Mouse (Mus musculus) left cerebral cortex, adult 8-10 months (tissue): ENCODE data around the gene Mfsd4b1. TPM values are rescaled to one million over a fixed set of nuclear protein-coding genes. Genes with fewer than 3 reads are reported as not detected.
A peak's percentile ranks its signal among the peaks of the same experiment; 100 is the strongest.

ENCODE experiments used
- DNase-seq, 2 experiments: peaks; one replicate each; pipeline ENCODE4 v3.0.0; 2022; ENCODE audit warnings: low spot score in 2 of 2
- total RNA-seq, 4 experiments: library from RNA; stranded (reverse); gene quantifications; 2 replicates each; pipeline ENCODE4 v1.2.4; 2022

The Mfsd4b1 gene
- total RNA-seq = 1 to 10 TPM in 1 of 4 experiments, under 1 TPM in 3; 0.53 to 1.3 (median 0.79) TPM

DNA sequence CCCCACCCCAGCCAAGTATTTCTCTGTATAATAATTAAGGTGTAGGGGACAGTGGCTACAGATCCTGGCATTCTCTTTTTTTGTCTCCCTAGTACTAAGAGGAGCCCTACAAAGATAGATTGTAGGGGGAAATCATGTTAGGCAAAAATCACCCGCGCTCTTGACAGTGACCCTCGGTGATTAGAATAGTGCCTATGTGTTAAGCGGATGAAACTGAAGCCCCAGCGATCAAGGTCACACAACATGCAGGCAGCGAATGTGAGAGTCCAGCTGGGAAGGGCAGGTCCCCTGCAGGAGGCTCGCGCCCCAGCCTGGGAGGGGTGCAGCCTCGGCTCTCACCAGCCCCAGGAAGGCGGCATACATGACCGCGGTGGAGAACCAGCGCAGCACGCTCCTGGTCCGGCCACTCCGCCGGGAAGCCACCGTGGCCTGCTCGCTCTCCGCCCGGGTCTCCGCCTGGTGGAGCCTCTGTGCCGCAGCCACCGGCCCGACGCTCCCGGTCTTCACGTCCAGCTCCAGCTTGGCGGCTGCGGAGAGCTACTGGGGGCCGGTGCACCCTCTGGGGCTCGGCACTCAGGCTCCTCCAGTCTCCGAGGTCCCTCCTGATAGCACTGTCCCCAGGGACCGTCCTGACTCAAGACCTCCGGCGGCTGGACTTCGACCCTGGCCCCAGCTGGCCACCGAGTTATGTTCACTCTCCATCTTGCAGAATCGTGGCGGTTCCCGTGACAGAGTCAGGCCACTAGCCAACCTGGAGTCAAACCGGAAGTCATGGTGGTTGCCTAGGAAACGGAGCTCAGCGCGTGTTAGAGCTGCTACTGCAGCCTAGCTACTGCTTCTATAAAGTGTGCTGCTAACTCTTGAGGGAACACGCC is at the start of gene Mfsd4b1:
Mfsd4b1 (minus strand) TSS at position 715 of the 875 bp plus-strand sequence.
- peak; percentile 75 to 91 for DNase-seq

DNA sequence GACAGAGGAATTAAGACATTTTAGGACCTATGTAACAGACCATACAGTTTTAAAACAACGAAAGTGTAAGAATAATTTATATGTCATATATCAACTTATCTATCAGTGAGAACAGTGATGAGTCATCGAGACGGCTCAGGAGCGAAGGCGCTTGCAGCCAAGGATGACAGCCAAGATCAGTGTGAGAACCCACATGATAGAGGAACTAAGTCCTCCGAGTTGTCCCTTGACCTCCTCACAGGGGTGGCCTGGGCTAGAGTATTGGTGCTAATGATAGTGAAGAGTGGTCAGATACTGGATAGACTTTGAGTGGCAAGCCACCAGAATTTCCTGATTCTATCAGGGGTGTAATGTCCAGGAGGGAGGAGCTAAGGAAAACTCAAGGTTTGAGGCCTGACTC is 48.5 kb upstream of the Mfsd4b1 start:
- DNase-seq = no peak

DNA sequence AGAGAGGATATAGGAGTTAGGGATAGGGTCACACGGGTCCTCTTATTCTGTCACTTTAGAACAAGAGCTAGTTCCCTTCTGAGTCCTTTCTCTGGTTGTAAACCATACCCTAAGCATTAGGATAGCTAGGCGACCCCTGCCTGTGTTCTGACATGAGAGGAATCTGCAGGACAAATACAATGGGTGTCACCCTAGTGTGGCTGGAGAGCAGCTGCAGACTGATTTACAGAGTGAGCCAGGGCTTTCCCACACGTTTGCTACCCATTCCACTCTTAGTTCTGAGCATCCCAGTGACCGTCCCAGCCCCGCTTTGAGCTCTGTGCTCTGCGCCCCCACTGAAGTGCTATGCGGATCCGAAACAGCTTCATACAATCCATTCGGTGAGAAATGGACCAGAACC is 45.6 kb upstream of the Mfsd4b1 start:
- DNase-seq = no peak

DNA sequence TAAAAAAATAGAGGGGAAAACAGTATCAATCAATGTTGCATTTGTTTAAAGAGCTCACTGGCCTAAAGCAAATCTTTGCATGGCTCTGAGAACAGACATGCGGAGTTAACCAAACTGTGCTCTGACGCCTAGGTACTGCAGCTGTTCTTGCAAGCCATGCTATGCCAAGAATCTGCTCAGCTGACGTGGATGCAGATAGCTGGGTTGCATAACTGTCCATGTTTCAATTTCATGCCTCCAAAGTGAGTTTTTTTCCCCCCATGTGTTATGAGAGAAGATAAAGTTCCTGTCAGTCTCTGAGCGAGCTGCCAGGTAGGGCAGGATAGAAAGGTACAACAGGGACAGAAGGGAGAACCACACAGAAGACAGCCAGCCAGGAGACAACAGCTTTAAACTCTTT is 44.2 kb upstream of the Mfsd4b1 start:
- peak in 1 of 2 experiments; percentile 36 for DNase-seq

DNA sequence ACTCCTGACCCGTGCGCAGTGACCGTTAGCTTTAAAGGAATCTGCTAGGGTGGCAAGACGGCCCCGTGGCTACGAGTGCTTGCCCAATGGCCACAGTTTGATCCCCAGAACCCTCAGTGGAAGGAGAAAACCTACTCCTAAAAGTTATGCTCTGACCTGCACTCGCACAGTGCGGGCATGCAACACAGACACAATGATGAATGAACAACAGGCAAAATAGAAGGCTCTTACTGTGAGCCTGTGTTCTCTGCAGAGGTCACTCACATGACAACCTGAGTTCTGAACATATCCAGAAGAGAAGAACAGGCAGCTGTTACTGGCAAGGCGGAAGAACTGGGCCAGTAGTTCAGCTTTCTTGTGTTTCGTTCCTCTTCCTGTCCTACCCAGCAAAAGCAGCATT is 43.5 kb upstream of the Mfsd4b1 start:
- DNase-seq = no peak

DNA sequence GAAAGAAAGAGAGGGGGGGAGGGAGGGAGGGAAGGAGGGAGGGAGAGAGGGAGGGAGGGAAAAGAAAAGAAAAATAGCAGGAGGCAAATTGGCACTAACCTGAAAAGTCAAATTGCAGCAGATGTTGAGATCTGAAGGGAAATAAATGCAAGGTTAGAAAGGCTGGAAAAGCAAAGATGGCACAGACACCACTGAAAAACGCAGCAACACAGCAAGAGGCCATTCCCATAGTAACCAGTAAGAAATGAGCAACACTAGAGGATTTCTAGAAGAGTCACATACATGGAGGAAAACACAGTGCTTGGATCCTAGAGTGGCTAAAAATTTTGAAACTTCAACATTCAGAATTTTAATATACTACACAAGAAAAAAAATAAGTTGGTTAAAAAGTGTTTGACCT is 42.5 kb upstream of the Mfsd4b1 start:
- no peak for DNase-seq

DNA sequence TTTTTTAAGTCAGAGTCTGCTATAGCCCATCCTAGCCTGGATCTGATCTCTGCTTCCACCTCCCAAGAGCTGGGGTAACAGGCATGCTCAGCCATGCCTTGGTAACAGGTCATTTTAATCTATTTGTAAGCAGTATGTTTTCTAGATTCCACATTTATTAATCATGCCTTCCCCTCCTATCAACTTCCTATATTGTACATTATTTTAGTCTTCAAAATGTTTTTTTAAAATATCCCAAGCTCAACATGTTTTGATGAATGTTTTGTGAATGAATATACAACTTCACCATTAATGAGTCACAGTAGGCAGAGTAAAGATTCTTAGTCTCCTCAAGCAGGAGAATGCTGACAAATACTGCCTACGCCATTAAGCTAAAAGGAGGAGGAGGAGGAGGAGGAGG is 42.0 kb upstream of the Mfsd4b1 start:
- DNase-seq = no peak

DNA sequence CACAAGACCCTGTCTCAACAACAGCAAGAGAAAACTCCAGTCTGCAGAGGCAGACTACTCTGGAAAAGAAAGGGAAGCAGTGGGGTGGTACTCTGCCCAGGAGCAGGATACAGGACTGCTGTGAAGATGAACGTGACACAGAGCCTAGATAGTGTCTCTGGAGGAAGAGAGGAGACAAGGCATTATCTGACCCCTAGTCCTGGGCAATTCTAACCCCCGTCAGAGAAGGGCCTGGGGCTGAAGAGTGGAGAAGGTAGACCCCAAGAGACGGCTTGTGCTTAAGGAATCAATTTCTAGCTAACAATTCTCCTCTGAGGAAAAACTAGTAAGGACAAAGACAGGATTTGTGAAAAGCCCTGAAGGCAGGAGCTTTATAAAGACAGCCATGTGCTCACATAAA is 40.3 kb upstream of the Mfsd4b1 start:
- DNase-seq = no peak

DNA sequence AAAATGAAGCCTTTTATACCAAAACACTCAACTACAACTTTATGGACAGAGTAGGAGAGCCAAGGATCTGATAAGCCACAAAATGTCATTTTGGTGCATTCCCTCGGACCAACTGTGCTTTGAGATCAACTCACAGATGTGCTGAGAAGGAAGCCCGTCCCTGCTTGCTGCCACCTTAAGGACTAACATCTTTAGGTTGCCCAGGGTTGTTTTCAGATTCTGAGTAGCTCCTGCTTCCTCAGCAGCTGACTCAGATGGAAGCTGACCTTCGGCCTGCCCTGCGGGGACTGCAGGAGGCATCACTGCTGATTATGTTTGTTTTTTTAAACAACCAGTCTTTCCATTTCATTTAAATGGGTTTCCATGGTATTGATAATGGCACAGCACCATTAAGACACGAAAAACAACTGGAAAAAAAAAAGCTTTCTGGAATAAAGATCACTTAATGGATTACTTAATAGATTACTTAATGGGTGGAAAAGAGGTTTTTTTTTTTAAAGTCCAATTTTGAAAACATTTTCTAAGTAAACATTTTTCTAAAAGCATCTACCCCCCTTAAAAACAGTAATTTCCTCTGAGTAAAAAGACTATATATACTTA is 38.3 kb upstream of the Mfsd4b1 start:
- no peak for DNase-seq

DNA sequence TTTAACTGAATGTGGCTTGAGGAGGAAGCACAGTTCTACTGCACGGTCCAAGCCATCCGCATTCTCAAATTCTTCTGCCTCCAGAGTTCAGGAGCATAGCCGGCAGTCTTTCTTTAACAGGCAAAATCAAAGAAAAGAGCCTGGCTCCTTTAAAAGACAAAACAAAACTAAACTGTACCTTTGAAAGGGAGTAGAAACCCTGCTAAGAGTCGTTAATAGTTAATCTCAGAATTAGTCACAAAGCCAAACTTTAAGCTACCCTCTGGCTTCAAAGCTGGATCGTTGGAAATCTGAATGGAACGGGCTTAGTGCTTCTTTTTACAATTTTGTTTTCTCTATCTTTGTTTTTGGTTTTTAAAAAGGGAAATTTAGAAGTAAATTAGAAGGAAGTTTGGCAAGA is 37.7 kb upstream of the Mfsd4b1 start:
- DNase-seq = no peak

DNA sequence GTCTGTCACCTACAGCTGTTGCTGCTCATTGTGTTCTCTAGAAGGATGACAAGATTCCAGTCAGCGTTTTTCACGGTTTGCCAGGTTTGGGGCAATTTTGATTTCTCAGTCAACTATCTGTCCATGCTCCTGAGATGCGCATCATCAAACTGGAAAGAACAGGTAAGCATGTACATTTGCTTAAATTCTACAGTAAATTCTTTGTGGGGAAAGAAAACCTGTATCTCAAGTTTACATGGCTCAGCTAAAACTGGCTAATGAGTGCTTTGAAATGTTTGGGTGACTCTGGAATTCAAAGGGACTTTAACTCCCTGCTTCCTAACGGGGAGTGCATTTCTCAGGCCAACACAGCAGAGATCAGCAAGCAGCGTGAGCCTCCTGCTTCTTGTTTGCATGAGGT is 36.9 kb upstream of the Mfsd4b1 start:
- no peak for DNase-seq

DNA sequence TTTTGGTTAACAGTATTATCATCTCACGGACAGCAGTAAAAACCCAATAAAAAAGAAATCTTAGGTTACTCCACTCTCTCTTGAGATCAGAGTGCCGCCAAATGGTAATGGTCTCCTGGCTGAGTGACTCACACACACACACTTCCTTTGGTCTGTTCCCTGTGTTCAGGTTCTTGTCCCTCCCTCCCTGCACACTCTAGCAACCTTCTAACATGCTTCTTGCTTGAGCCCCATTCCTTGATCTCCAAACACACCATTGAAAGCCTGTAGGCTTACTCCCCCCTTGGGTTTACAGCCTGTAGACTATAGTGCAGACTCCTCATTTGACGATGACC is 33.7 kb upstream of the Mfsd4b1 start:
- no peak for DNase-seq

DNA sequence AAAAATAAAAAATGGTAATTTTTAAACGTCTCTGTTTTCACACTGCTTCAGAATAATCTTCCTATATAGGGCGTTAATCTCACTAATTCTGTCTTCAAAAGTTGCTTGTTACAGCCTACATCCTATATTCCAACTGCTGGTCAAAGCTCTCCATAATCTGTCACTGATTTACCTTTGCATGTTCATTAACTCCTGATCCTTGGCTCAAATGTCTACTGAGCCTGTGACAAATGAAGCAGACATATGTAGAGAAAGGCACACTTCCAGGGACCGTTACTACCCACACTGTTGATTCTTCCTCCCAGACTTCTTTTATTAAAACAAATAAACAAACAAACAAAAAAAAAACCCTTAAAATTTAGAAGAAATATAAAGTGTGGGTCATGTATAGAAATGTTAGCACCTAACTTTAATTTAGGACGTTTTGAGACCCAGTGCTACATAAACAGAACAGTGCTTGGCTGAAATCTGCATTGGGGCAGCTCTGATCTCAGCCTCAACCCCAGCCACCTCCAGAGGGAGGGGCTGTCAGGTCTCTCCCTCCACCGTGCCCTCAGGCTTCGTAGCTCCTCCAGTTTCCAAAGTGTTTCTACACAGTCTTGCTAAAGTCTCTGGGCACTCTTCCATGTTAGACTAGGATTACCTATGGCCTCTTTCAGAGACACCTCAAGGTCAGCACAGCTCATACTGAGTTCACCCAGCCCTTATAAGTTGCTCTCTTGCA is 33.2 kb upstream of the Mfsd4b1 start:
- DNase-seq = no peak

DNA sequence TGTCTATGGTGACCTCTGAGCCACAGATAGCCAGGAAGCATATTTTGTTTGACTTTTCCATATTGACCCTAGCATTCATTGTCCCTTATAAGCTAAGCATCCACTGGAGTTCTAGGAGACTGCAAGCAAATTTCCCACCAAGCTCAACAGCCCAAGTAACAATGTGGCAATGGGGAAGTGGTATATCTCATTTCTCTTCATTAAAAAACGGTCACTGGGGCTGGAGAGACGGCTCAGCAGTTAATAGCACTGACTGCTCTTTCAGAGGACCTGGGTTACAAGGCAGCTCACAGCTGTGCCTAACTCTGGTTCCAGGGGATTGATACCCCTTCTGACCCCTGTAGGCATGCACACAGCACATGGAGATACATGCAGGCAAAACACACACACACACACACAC is 32.5 kb upstream of the Mfsd4b1 start:
- no peak for DNase-seq

DNA sequence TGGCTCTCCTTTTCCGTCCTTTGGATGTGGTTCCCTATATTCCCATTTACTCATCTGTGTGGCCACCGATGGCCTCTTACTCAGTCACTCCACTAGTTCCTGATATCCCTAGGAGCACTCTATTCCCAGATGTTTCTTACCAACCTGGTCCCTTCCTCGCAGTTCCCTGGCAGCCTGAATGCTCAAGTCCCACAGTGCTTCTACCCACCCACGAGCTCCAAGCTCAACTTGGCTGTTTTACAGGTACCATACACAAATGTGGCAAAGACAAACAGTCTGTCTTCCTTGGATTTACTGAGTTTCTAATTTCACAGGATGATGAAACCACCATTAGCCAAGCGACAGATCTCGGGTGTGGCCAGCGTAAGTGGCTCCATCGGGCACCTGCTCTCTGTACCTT is 29.4 kb upstream of the Mfsd4b1 start:
- peak in 1 of 2 experiments; percentile 39 for DNase-seq

DNA sequence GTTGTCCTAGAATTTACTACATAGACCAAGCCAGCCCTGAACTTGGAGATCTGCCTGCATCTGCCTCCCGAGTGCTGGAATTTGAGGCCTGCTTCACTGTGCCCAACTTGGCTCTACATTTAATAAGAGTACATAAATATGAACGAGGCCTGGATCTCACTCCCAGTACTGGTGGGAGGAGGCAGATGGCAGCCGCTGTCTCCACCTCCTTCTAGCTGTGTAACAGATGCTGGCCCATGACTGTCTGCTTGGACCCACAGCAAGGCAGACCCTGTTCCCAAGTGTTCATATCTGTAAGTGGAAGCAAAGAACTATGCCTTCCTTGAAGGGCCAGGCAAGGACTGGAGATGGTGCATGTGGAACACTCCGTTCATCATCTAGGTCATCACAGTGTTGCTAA is 28.8 kb upstream of the Mfsd4b1 start:
- peak in 1 of 2 experiments; percentile 67 for DNase-seq

DNA sequence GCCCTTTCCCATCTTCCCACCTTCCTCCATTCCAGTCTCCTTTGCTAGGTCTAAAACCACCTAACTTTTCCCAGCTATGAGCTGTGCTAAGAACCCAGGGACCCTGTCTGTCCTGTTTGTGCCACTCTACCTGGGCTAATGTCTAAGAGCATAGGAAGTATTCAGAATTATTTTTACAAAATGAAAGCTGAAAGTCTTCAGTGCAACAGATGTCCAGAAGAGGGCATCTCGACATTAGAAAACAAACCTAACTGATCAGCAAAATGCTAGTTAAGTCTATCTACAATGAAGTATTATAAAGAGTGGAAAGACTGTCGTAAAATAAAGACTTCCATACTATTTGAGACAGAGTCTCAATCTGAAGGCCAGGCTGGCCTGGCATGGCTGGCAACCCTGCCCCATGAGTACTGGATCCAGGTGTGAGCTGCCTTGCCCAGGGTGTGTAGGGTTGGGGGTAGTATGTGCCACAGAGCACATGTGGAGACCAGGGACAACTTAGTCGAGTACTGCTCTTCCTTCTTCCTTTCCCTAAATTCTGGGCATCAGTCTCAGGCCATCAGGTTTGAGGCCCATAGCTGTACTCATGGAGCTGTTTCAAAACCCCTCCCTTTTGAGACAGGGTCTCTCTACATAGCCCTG is 28.3 kb upstream of the Mfsd4b1 start:
- DNase-seq = no peak

DNA sequence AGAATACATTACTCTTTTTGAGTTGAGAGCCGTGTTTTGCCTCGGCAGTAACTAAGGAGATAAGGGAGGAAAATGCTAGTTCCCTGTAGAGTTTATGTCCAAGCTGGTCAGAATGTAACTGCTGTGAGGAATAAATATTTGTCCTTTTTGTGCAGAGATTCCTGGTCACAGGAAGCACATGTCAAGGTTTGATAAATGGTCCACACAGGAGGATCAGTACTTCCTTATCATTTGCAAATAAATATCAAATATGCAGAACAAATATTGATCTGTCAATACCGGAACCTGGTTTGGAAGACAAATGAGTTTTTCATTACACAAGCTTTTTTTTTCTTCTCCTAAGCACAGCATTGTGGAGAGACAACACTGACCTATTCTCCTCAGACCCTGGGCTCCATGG is 26.9 kb upstream of the Mfsd4b1 start:
- DNase-seq = no peak

DNA sequence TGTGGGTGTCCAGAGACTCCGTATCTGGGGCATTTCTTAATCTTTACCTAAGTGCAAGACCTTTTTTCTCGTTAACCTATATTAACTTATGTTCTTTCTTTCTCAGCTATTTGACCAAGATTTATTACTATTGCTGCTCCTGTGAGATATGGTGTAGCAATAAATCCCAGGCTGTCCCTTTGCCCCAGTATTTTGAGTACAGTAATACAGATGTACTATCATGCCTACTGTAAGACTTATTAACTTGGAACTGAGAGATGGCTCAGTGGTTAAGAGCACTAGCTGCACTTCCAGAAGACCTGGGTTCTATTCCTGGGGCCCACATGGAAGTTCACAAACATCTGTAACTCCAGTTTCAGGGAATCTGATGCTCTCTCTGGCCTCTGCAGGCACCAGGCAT is 25.7 kb upstream of the Mfsd4b1 start:
- no peak for DNase-seq

DNA sequence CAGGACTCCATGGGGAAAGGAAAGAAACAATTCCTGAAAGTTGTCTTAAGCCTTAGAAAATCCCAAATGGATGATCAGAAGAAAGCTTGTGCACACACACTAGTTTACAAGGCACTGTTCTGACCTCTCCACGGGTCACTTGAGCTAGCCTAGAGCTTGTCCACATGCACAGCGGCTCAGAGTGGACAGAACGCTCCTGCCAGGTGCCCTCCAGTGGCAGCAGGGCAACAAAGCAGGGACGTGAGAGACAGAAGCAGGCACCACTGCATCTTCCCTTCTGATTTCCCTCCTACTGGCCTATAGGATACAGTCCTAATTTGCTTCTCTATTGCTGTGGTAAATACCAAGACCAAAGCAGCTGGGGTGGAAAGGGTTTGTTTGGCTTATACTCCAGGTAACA is 16.3 kb upstream of the Mfsd4b1 start:
- no peak for DNase-seq

DNA sequence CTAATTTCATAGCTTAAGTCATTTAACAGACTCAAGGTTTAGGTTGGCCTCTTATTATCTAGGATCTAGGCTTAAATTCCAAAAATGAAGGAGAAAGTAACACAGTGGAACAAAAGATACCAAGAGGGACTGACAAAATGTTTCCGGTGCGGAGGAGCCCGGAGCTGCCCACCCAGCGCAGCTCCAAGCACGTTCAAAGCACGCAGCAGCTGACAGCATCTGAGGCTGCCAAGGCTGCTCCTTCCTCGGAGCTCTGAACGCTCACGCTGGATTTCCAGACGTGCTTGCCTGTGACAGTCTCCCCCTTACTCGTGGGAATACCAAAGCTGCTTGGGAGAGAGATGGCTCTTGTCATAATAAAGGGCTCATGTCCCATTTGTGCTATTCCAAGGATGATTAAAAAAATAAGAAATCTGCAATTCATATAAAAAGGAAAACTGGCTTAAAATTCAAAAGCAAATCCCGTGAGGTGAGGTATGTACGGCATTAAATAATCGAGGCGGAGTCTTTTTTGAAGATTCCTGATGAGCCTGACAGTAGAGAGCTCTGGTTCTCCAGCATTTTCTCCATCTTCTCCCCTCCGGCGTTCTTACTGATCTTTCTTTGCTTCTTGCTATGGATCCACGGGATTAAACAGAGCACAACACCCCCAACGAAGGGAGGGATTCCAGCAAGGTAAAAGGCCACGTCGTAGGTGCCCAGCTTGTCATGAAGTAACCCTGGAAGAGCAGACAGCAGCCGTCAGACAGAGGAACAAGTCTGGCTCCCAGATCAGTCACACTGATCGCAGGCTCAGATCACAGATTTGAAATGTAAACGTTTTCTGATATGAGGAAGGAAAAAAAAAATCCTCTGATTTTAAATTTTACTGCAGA is 11.9 kb upstream of the Mfsd4b1 start:
- DNase-seq = peak; percentile 24 to 55
